Mouse (Mus musculus) gastrocnemius, postnatal 36 days (tissue): ENCODE results near the gene Tmem117. TPM values are rescaled to one million over a fixed set of nuclear protein-coding genes. Genes with fewer than 3 reads are reported as not detected.

ENCODE experiments used
- DNase-seq, 2 experiments: peaks; one replicate each; pipeline ENCODE4 v3.0.0; 2022
- intact Hi-C: fragments of 180-260 bp; cut with DNase I; formaldehyde crosslinking; loops from one replicate; pipeline ENCODE4 v1.15.1; 2025
- total RNA-seq, 2 experiments: library from RNA; stranded (reverse); gene quantifications; 2 replicates each; pipeline ENCODE4 v1.2.3; 2021

Gene Tmem117
- total RNA-seq, 2 experiments from 2014 or later, result 21.2 to 21.3 TPM

DNA sequence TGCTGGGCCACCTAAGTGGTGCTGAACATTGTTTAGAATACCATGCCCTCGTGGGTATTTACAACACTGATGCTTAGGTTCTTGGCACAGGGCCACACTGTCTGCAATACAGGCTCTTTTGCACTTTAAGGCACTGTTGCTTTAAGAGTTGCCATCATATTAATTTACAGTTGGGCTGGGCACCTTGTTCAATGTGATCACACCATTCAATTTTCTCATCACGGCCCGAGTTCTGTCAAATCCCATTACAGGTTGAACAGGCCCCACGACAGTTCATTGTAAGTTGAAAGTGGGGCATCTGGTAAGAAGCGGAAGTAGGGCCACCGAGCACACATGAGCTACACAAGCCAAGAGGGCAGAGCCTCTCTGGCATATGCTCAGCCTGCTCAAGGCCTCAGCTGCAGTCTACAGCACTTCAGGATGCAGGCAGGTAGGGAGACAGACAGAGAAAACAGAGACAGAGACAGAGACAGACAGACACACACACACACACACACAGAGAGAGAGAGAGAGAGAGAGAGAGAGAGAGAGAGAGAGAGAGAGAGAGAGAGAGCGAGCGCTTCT, 478.3 kb downstream of the Tmem117 start:
- intact Hi-C loops, result no loop called here
- no peak for DNase-seq

DNA sequence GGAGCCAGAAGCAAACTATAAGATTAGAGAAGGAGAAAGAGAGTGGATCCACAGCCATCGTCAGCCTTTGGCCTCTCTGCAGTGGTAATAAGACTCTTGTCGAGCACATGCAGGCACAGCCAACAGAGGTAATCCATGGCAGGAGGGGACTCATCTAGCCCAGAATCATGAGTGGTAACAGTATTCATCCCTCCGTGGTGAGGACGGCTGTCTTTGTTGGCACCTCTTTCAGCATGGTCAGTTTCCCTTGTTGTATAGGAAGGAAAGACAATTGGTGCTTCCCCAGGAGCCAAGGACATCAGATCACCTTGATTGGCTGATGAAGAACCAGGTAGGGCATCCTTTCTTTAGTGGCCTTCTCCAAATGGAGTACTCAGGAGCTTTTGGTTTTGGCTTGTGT, 479.6 kb downstream of the Tmem117 start:
- intact Hi-C loops, result no loop called here
- DNase-seq, result no peak

DNA sequence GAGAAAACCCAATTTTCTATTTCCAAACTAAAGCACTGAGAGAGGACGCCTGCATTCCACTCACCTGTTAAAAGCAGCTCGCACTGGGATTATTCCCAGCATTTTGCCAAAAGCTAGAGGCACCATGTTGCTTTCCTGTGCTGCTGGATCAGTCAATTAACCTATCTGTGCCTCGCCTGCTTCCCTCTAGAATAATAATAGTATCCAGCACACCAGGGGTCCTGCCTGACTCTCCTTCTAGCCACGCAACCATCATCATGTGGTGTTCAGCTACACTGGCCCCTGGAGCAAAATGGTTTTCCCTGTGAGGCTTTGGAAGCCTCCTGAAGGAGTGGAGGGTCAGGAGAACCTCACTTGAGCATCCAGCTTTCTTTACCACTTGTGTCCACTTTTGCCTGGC, 502.4 kb downstream of the Tmem117 start:
- DNase-seq, result no peak

DNA sequence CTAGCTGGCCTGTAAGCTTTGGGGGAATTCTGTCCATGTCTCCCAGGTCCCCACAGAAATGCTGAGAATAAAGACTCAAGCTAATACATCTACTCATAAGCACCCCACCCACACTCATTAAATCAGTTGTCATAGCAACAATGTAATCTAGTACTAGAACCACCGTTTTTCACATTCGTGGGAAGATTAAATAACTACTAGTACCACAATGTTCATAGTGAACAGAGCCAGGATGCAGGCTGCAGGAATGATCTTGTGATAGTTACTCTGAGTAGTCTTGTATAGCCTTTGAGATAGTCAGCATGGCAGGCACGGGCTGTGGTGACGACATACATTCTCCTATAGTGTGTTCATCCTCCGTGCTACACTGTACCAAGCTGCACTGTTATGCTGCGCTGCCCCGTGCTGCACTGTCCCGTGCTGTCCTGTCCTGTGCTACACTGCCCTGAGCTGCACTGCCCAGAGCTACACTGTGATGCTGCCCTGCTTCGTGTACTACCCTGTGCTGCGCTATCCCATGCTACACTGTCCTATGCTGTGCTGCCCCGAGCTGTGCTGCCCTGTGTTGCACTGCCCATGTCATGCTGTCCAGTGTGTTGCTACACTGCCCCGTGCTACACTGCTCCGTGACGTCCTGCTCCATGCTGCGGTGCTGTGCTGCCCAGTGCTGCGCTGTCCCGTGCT, 507.0 kb downstream of the Tmem117 start:
- intact Hi-C loops, result no loop called here
- DNase-seq, result no peak

More for the DNA sequence above, 502.4 kb downstream of the Tmem117 start:
- intact Hi-C loops, result no loop called here

DNA sequence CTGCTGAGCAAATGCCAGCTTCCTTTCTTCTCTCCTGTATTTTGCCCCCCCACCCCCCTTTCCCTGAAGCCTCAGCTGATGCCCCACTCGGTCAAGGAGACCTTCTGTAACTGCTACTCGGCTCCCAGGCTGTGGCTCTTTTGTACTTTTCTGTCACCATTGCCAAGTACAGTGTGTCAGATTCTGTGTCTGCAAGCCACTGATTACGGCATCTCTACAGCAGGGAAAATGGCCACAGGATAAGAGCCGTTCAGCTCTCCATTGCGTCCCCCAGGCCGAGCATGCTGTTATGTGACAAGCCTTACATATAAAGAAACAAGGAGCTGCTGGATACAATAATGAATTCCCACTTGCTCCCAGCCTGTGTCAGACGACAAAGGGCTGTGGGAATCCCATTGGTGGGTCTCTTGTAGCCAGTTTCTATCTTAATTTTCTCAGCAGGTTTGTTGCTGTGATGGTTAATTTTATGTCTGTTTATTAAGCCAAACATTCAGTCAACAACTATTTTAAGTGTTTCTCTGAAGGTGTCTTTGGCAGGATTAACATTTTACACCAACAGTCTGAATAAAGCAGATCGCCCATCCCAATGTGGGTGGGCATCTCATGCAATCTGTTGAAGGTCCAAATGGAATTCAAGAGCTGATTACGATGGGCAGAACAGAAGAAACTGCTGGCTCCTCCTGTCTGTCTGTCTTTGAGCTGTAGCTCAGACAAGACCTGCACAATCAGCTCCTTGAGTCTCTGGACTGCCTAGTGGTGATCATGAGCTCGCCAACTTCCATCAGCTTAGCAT, 508.2 kb downstream of the Tmem117 start:
- intact Hi-C loops, result no loop called here
- no peak for DNase-seq

DNA sequence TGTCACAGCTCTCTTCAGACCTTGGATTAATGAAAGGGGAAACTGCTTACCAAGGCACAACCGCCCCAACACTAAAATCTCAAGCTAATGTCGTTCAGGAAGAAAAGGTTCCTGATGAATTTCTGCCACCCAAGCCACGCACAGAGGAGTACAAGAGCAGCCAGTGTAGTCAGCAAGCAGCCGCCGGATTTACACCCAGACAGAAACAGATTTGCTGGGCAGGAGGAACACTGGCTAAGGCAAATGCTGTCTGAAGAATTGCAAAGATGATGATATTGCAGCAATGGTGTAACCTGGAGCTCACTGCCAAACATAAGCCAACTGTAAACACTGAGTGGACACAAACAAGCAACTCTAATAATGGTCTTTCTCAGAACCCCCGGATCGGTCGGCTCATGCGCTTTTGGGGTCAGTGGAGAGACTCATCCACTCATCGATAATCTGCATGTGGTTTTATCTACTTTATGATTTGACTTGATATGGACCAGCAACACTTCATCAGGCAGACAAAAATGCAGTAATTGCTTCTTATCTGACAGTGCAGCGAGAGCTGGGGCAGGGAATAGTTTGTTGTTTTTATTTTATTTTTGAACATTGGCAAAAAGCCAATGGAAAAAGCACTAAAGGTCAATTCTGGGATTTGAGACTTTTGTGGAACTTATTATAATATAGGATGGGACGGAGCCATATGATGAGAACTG, 509.8 kb downstream of the Tmem117 start:
- intact Hi-C loops, result no loop called here
- no peak for DNase-seq

DNA sequence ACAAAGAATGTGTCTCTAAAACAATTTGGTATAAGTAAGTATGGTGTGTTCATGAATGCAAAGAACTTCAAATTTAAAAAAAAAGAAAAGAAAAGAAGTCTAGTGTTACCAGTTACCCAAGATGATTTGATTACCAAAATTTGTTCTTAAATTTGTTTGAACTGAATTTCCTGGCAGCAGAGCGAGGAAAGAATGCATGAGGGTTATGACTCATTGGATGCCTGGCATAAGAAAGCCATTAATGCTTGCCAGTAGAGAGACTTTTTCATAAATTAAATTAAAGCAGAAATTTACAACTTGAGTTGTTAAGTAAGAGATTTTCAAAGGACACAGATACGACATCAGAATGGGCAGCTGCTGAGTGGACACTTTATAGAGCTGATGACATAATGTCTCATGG, 515.1 kb downstream of the Tmem117 start:
- intact Hi-C loops, result no loop called here

DNA sequence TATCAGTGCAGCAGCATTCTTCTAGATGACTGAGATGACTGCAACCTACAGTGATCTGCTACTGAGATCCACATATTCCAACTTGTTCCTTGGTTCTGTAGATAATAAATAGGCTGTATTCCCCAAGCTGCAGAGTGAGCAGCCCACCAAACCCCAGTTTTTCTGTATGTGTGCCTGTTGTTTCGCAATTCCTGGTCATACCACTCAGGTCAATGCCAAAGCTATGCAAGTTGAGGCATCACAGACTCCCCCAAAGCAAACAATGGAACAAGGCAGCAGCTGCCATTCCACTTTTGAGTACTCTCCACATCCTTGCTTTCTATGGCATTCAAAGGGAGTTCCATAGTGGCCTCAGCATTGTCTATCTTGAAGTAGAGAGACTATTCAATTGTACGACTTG, 516.1 kb downstream of the Tmem117 start:
- intact Hi-C loops, result no loop called here
- DNase-seq, result no peak

More for the DNA sequence above, 515.1 kb downstream of the Tmem117 start:
- DNase-seq, result no peak

Other genes starting within 250 kb of the Tmem117 start
- gene Adamts20, start 163.8 kb upstream of the Tmem117 start, total RNA-seq, result 1 to 10 TPM; 6.4 to 6.8 TPM
- 1 to 10 TPM in 1 of 2 experiments, under 1 TPM in 1; 0.86 to 2.3 TPM for gene Pus7l, start 85.7 kb upstream of the Tmem117 start, total RNA-seq
- gene Irak4, start 85.6 kb upstream of the Tmem117 start, total RNA-seq, result 1 to 10 TPM; 2.5 to 2.8 TPM
- 1 to 10 TPM; 7.2 to 8.0 TPM for gene Twf1, start 39.3 kb upstream of the Tmem117 start, total RNA-seq